Mouse (Mus musculus): ENCODE results near the gene Tmem131.

GRCm38 (mm10) chr1:36760401-36760800, 183.1 kb downstream of the Tmem131 start:
- TF ChIP-seq CTCF (IDR thresholded peaks at IDR 0.05; ENCODE audit: control insufficient read depth, insufficient read depth, low read length) = no peak
- TF ChIP-seq POLR2A (IDR thresholded peaks at IDR 0.05; ENCODE audit: borderline replicate concordance, control insufficient read depth, low read depth, low read length) = no peak
